Mouse (Mus musculus) E14TG2a.4 (cell line): ENCODE results near the gene Chit1.
A peak's percentile ranks its signal among the peaks of the same experiment; 100 is the strongest.

Experiments
- H3K27me3 ChIP-seq: 2 replicates; pipeline ENCODE4 v1.6.1; 2014; ENCODE audit warnings: low read length, control low read depth; ENCODE audit not compliant: insufficient read depth
- H3K36me3 ChIP-seq: 2 replicates; pipeline ENCODE4 v1.6.1; 2014; ENCODE audit warnings: low read length, control low read depth; ENCODE audit not compliant: insufficient read depth
- H3K4me1 ChIP-seq: replicated peaks from 2 replicates; pipeline ENCODE4 v1.6.1; 2014; ENCODE audit warnings: low read depth, low read length, control low read depth
- H3K4me3 ChIP-seq: replicated peaks from 2 replicates; pipeline ENCODE4 v1.5.1; 2014; ENCODE audit warnings: mild to moderate bottlenecking, low read length
- H3K9me3 ChIP-seq: 2 replicates; pipeline ENCODE4 v1.6.1; 2014; ENCODE audit warnings: low read length, control low read depth
- CTCF ChIP-seq: conservative IDR thresholded peaks from 2 replicates; pipeline ENCODE4 v1.5.1; 2014; ENCODE audit warnings: low read length
- NANOG ChIP-seq: IDR thresholded peaks from 2 replicates; pipeline ENCODE4 v1.6.1; 2014; ENCODE audit warnings: borderline replicate concordance, low read length, mixed read lengths
- POU5F1 ChIP-seq: IDR thresholded peaks from 2 replicates; pipeline ENCODE4 v1.6.1; 2014; ENCODE audit warnings: low read length, borderline replicate concordance

The Chit1 gene

DNA sequence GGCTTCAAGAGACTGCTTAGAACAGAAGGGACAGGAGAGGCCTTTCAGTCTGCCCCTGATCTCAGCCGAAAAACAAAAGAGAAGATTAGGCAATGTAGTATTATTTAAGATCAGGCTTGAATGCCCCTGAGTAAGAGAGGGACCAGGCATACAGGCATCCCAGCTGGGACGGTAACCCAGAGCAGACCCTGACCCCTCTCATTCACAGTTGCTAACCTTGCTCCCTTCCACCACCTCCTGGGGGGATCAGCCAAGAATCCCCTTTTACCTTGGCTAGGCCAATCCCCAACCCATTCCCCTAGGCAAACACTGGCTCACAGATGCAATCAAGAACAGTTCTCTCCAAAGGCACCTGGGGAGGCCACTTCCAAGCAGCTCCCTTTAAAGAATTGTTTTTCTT, 34.3 kb upstream of the Chit1 start:
- Histone ChIP-seq H3K4me1 (peaks cover 57% of the 10 kb centered on the region), H3K9me3 (no peaks in the 10 kb centered on the region), H3K27me3 (peaks cover 25% of the 10 kb centered on the region), H3K4me3 (peak overlapping the region; percentile 29; the same call in 1 of the 2 replicates), H3K36me3 (peaks cover 42% of the 10 kb centered on the region)
- TF ChIP-seq POU5F1 (no peak), CTCF (no peak), NANOG (no peak)

DNA sequence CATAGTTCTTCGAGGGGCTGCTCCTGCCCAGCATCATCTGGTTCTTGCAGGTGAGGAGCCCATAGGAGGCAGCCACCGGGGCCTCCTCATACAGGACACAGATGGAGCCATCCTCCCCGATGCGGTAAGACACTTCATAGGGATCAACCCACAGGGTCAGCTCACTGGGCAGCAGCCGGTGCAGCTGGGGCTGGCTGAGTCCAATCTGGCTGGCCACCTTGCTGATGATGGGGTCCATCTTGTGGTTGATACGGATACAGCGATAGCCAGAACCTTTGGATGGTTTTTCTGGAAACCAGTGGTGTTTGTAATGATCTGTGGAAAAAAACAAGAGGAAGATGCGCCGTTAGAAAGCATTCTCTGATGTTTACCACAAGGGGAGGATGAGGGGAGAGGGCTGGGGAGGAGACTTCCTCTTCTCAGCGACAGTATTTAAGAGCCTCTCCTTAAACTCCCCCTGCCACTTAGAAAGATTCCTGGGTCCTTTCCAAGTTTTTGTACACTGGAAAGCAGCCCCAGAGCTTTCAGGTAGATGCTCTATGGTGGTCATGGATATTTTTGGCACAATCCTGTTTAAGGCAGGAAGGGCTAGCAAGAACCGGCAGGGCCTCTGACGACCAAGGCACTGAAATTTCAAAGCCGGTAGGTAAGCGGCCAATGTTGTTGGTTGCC, 33.5 kb upstream of the Chit1 start:
- Histone ChIP-seq H3K9me3 (no peaks in the 10 kb centered on the region), H3K27me3 (peaks cover 23% of the 10 kb centered on the region), H3K4me3 (peak overlapping the region; percentile 89), H3K4me1 (peaks cover 64% of the 10 kb centered on the region), H3K36me3 (peaks cover 42% of the 10 kb centered on the region)
- no peak for TF ChIP-seq POU5F1
- no peak for TF ChIP-seq CTCF
- TF ChIP-seq NANOG, result no peak

DNA sequence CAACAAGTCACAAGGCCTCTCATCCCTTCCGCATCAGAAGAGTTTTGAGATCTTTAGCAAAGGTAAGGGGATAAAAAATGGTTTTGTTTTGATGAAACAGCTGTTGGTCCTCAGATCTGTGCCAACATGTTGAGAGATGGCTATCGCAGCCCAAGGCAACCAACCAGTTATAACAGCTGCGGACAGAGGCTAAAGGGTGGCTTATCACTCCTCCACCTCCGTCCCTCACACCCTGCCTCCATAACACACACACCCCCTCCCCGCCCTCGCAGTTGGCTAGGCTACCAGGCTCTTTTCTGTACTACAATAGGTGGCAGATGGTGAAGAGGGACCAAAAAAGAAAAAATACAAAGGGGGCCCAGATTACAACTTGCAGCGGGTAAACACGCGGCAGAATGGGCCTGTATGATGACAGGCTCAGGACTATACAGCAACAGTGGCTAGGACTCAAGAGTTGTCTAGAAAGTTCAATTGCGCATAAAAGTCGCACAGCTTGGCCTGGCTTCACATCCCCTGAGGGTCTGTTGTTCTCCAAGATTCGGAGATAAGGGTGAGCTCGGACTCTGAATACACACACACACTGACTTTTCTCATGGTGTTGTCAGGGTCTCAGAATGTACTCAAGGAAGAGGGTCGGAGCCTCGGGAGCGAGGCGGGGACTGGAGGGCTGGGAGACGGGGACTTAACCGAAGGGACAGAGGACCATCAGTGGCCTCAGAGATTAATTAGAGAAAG, 32.8 kb upstream of the Chit1 start:
- peaks cover 17% of the 10 kb centered on the region for H3K27me3 ChIP-seq
- H3K4me1 ChIP-seq, result peaks cover 71% of the 10 kb centered on the region
- no peak for TF ChIP-seq CTCF
- TF ChIP-seq POU5F1, result no peak
- TF ChIP-seq NANOG, result no peak
- H3K9me3 ChIP-seq, result no peaks in the 10 kb centered on the region
- peak overlapping the region; percentile 89 for H3K4me3 ChIP-seq
- peaks cover 42% of the 10 kb centered on the region for H3K36me3 ChIP-seq

DNA sequence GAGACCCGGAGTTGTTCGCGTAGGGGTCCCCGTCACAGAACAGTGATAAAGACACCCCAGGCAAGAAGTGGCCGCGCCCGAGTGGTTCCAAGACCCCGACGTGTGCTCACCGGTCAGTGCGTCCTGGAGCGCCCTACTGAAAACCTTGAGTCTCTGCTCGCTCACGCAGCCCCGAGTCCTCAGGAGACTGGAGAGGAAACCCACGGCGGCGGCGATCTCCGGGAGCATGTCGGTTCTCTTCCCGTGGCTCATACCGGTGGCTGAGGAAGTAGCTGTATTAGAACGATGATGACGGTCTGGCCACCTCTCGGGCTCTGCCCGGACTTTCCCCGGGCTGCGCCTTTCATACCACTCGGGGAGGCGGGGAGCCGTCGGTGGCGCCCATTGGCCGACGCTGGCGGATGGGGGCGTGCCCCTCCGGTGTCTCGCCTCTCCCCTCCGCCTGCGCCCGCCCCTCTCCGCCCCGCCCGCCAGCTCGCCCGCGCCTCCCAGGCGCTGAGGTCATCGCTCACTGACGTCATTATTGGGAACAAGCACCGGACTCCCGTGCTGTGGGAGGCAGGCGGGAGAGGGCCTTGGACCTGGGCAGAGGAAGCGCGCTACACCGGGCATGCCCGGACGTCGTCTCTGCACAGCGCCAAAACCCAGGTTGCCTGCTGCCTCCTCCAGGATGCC, 32.1 kb upstream of the Chit1 start, which contains the start of gene Btg2:
Gene Btg2, minus strand, starts transcription at position 319 of the 675 bp plus-strand sequence.
- TF ChIP-seq CTCF (no peak), NANOG (no peak), POU5F1 (no peak)
- peaks cover 22% of the 10 kb centered on the region for H3K27me3 ChIP-seq
- peaks cover 78% of the 10 kb centered on the region for H3K4me1 ChIP-seq
- H3K9me3 ChIP-seq, result no peaks in the 10 kb centered on the region
- peak within 1 kb of the TSS; percentile 89 for H3K4me3 ChIP-seq
- peaks cover 42% of the 10 kb centered on the region for H3K36me3 ChIP-seq

DNA sequence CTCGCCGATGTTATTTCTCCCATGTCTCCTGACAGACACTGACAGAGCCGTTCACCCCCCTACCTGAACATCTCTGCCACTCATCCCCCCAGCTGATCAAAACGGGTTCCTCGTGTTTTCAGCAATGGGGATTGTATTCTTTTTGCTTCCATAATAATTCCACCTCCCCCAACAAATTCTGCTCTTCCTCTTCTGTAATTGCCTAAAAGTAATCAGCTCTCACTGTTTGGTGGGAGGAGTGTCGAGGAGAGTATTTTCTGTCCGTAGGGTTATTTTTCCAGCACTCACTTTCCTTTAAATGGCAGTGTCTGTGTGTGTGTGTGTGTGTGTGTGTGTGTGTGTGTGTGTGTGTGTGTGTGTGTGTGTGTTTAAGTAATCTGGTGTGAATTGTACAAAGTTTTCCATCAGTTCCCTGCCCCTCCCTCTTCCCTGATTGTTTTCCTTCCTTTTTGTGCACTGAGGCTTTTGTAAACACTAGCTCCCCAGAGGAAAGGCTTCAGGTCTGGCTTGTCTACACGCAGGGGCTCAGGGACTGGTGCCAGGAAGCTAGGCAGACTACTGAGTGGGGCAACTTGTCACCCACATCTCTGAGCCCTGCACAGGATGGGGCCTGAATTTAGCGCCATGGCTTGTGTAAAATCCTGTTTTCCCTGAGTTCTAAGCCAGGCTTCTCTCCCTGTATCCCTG, 31.4 kb upstream of the Chit1 start:
- TF ChIP-seq CTCF, result no peak
- no peak for TF ChIP-seq NANOG
- TF ChIP-seq POU5F1, result no peak
- H3K9me3 ChIP-seq, result no peaks in the 10 kb centered on the region
- peaks cover 36% of the 10 kb centered on the region for H3K36me3 ChIP-seq
- H3K4me1 ChIP-seq, result peaks cover 85% of the 10 kb centered on the region
- H3K4me3 ChIP-seq, result peak overlapping the region; percentile 89
- peaks cover 23% of the 10 kb centered on the region for H3K27me3 ChIP-seq

DNA sequence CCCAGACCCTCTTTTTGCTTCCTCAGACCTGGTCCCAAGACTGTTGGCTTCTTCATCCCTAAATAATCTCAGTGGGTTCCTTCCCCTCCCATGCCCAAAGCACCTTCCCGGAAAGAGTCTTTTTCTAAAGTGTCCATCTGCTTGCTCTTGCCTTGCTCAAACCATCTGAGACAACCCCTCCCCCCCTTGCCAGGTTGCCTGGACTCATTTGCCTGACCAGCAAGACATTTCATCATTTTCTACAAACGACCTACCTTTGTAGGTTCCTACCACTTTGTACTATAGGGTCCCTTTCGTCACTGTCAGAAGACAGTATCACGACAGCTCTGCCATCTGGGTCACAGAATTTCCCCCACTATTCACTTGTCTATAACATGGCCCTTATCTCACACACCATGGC, 30.6 kb upstream of the Chit1 start:
- Histone ChIP-seq H3K27me3 (peaks cover 26% of the 10 kb centered on the region), H3K4me3 (no peak overlapping the region), H3K36me3 (peaks cover 28% of the 10 kb centered on the region), H3K4me1 (peaks cover 91% of the 10 kb centered on the region), H3K9me3 (no peaks in the 10 kb centered on the region)
- no peak for TF ChIP-seq NANOG
- no peak for TF ChIP-seq CTCF
- TF ChIP-seq POU5F1, result no peak

DNA sequence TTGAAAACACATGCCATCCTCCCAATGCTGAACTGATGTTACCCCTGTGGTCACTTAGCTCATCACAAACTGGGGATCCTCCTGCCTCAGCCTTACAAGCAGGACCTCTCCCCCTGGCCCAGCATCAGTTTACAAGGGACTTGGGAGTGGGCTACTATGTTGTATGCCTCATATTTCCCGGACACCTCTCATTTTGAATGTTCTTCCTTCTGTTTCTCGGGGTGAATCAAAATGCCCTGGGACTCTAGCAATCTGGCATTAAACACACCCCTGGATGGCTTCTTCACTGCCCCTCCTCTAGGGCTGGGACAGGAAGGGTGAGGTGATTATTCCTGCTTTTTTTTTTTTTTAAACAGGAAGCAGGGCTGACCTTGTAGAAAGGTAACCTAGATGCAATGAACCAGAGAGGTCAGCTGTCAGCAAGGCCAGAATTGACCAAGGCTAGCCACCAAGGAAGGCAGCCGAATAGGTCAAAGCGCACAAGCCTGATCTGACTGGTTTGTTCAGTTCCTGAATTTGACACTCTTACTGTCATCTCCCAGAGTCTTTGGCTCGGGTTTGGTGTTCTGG, 30.1 kb upstream of the Chit1 start:
- Histone ChIP-seq H3K4me1 (peaks cover 91% of the 10 kb centered on the region), H3K36me3 (peaks cover 22% of the 10 kb centered on the region), H3K9me3 (no peaks in the 10 kb centered on the region), H3K27me3 (peaks cover 30% of the 10 kb centered on the region), H3K4me3 (no peak overlapping the region)
- no peak for TF ChIP-seq CTCF
- no peak for TF ChIP-seq POU5F1
- TF ChIP-seq NANOG, result no peak
